Mouse (Mus musculus) midbrain, embryonic 11.5 days (tissue): ENCODE results near the gene Slc25a10. TPM values are rescaled to one million over a fixed set of nuclear protein-coding genes. Genes with fewer than 3 reads are reported as not detected.

Experiments
- ATAC-seq: fragments of 200-750 bp; cut with Nextera tagmentation; 2 replicates; pipeline ENCODE4 v1.8.0; 2017; ENCODE audit warnings: moderate TSS enrichment, moderate library complexity; ENCODE audit not compliant: low FRiP score
- DNase-seq: peaks from one replicate; pipeline ENCODE4 v3.0.0; 2015; ENCODE audit warnings: low spot score; ENCODE audit errors: missing footprints
- H3K27ac ChIP-seq: fragments of 300-500 bp; sonication (generic); 2 replicates; pipeline ENCODE4 v1.5.1; 2014; ENCODE audit warnings: low read depth, low read length
- H3K27me3 ChIP-seq: fragments of 300-500 bp; sonication (generic); 2 replicates; pipeline ENCODE4 v1.6.1; 2014; ENCODE audit warnings: mild to moderate bottlenecking, low read length, moderate library complexity, mixed read lengths; ENCODE audit not compliant: control insufficient read depth, insufficient read depth
- H3K36me3 ChIP-seq: fragments of 300-500 bp; sonication (generic); 2 replicates; pipeline ENCODE4 v1.6.1; 2014; ENCODE audit warnings: mild to moderate bottlenecking, low read length, moderate library complexity, mixed read lengths; ENCODE audit not compliant: control insufficient read depth, insufficient read depth
- H3K4me1 ChIP-seq: fragments of 300-500 bp; sonication (generic); 2 replicates; pipeline ENCODE4 v1.6.1; 2014; ENCODE audit warnings: low read length; ENCODE audit not compliant: control insufficient read depth, insufficient read depth
- H3K4me2 ChIP-seq: fragments of 300-500 bp; sonication (generic); 2 replicates; pipeline ENCODE4 v1.6.1; 2014; ENCODE audit warnings: mild to moderate bottlenecking, moderate library complexity
- H3K4me3 ChIP-seq: fragments of 300-500 bp; sonication (generic); 2 replicates; pipeline ENCODE4 v1.5.1; 2014; ENCODE audit warnings: low read depth, low read length
- H3K9ac ChIP-seq: fragments of 300-500 bp; sonication (generic); 2 replicates; pipeline ENCODE4 v1.6.1; 2014; ENCODE audit warnings: low read length
- H3K9me3 ChIP-seq: fragments of 300-500 bp; sonication (generic); 2 replicates; pipeline ENCODE4 v1.6.1; 2016; ENCODE audit warnings: low read length; ENCODE audit not compliant: control insufficient read depth
- WGBS: fragments of 180-500 bp; shearing (Covaris S2); extraction: QIAGEN DNeasy Blood & Tissue Kit; methylation state at CpG from one replicate; pipeline ENCODE4 v1.1.7; 2014; 5-methylcytosine and 5-hydroxymethylcytosine counted together
- polyA plus RNA-seq: library from polyadenylated mRNA; unstranded; fragments of >200 nt; fragmentation: Nextera tagmentation; extraction: Ambion mirVana; gene quantifications from 2 replicates; pipeline ENCODE4 v1.2.1, GENCODE M21; 2014

Gene Slc25a10
- polyA plus RNA-seq, 1 experiment from 2014 or later, result 38.7 TPM

DNA sequence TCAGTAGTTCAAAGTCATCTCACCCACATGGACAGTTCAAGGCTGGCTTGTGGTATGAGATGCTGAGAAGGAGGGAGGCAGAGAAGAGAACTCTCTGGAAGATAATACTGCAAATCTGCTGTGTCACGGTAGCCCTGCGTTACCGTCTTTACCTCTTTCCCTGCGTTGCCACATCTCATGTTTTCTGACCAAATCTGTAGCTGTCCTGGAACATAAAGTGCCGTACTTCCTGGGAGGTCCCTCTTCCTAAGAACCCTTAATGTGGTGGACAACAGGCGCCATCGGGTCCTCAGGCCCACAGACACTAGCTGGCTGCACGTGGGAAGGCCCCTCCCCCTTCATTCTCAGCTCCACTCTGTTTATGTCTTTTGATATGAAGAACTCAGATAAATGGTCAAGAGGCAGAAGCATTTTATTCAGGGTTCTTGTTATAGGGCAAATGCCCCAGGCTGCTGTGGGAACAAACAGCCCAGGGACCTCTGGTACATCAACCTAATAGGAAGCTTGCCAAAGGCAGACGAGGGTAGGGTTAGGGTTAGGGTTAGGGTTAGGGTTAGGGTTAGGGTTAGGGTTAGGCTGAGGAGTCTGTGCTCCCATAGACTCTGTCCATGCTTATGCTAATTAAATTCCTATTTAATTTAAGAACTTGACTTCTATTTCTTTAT, 36.2 kb downstream of the Slc25a10 start:
- H3K36me3 ChIP-seq, result no peaks in the 10 kb centered on the region
- peaks cover 43% of the 10 kb centered on the region for H3K27me3 ChIP-seq
- H3K9me3 ChIP-seq, result no peaks in the 10 kb centered on the region
- 87% methylated on average over 9 of the region's 9 CpGs for WGBS
- H3K9ac ChIP-seq, result no peak overlapping the region
- H3K4me1 ChIP-seq, result no peaks in the 10 kb centered on the region
- ATAC-seq (no peak), DNase-seq (no peak)
- H3K4me2 ChIP-seq, result no peak overlapping the region
- no peak overlapping the region for H3K27ac ChIP-seq
- H3K4me3 ChIP-seq, result no peak overlapping the region

DNA sequence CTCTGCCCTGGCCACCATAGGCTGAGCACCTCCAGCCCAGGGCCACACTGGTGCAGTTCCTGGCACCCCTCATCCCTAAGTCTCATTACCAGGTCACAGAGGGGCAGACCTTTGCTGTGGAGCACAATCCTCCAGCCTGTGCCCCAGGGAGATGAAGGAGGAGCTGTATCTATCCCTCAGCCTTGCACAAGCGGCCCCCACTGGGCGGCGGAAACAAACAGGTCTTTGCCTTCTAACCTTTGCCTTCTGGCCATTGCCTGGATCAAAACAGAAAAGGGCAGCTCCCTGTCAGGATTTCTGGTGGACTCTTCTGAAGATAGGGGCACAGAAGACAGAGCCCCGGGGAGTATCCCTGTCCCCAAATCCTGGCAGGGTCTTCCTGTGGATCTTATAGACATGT, 37.3 kb downstream of the Slc25a10 start:
- WGBS, result 41% methylated on average over 4 of the region's 4 CpGs
- Histone ChIP-seq H3K27ac (no peak overlapping the region), H3K4me2 (no peak overlapping the region), H3K9me3 (no peaks in the 10 kb centered on the region), H3K36me3 (no peaks in the 10 kb centered on the region), H3K9ac (no peak overlapping the region), H3K4me3 (no peak overlapping the region), H3K27me3 (peaks cover 43% of the 10 kb centered on the region), H3K4me1 (no peaks in the 10 kb centered on the region)
- ATAC-seq, result no peak
- no peak for DNase-seq

DNA sequence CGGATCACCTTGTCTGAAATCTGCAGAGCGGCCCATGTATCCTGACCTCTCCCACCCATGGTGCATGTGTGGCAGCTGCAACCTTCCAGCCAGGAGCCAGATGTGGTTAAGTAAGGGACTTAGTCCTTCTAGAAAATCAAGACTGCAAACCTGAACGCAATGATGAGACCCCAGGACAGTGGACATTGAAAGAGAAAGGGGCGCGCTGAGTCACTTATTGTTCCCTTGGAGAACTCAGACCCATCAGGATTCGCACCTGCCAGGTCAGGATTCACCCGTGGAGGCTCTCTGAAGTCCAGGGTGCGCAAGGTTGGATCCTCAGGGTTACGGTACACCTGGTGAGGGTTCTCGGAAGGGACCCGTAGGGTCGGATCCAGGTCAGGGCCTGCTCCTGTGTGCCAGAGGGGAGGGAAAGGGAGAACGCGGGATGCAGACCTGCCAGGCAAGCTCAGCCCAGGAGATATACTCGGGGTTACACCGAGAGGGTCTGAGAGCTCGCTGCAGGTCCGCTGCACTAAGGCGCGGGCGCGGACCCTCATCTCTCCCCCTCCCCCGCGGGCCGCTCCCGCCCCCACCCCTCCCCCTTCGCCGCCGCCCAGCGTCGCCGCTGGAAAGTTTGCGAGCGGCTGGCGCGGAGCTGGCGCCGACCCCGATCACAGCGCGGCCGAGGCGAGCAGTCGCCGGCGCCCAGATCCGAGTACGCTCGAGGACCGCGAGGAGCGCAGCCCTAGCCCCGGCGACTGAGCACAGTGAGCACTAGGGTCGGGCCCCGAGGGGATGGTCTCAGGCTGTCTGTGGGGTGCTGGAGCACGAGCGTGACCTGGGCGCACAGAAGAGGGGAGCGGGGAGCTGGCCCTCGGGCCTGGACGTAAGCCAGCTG, 38.7 kb downstream of the Slc25a10 start, which contains the start of gene Gcgr:
Gene Gcgr (plus strand): TSS at position 615 of the 880 bp plus-strand sequence.
- H3K4me2 ChIP-seq, result peak within 1 kb of the TSS; percentile 50
- peak; percentile 35; the same call in 1 of the 2 replicates for ATAC-seq
- H3K9me3 ChIP-seq, result no peaks in the 10 kb centered on the region
- H3K4me1 ChIP-seq, result no peaks in the 10 kb centered on the region
- H3K27ac ChIP-seq, result no peak within 1 kb of the TSS
- peaks cover 43% of the 10 kb centered on the region for H3K27me3 ChIP-seq
- DNase-seq, result peak; percentile 93
- H3K4me3 ChIP-seq, result peak within 1 kb of the TSS; percentile 32
- 8% methylated on average over 56 of the region's 62 CpGs for WGBS
- H3K36me3 ChIP-seq, result no peaks in the 10 kb centered on the region
- peak within 1 kb of the TSS; percentile 52 for H3K9ac ChIP-seq

DNA sequence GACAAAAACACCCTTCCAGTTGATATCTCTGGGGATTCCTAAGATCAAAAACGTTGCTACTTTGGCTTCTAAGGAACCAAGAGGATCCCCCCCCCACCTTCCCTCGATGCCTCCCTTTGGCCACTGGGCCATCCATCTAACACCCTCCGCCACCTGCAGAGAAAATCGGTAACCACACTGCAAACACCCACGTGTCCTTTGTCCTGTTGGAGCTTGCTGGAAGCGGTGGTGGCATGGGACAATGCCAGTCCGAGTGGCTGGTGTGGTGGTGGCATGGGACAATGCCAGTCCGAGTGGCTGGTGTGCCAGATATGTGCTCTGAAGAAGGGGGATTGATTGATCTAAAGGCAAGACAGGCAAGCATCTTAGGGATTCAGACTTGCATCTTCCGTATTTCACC, 40.0 kb downstream of the Slc25a10 start:
- ATAC-seq (no peak), DNase-seq (no peak)
- WGBS, result 36% methylated on average over 9 of the region's 9 CpGs
- Histone ChIP-seq H3K27me3 (peaks cover 43% of the 10 kb centered on the region), H3K4me1 (no peaks in the 10 kb centered on the region), H3K9ac (no peak overlapping the region), H3K4me3 (no peak overlapping the region), H3K36me3 (no peaks in the 10 kb centered on the region), H3K9me3 (no peaks in the 10 kb centered on the region), H3K27ac (no peak overlapping the region), H3K4me2 (no peak overlapping the region)

DNA sequence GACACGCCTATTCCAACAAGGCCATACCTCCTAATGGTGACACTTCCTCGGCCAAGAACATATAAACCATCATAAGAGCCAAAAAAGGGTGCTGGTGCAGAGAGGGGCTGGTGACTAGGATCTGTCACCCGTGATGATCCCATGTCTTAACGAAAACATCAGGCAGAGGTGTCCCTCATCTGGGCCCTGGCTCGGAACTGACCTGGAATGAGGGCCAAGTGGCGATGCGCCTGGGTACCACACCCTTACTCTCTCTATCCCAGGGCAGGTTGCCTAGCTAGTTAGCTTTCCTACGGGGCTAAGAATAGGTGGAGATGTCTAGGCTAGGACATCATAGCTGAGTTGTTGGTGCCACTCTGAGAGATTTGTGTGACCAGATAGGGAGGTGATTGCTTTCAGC, 42.5 kb downstream of the Slc25a10 start:
- no peak for ATAC-seq
- H3K27ac ChIP-seq, result no peak overlapping the region
- WGBS, result 82% methylated on average over 8 of the region's 8 CpGs
- H3K36me3 ChIP-seq, result no peaks in the 10 kb centered on the region
- H3K4me2 ChIP-seq, result no peak overlapping the region
- no peaks in the 10 kb centered on the region for H3K9me3 ChIP-seq
- DNase-seq, result no peak
- H3K4me3 ChIP-seq, result no peak overlapping the region
- peaks cover 3% of the 10 kb centered on the region; the same call in 1 of the 2 replicates for H3K4me1 ChIP-seq
- peaks cover 34% of the 10 kb centered on the region for H3K27me3 ChIP-seq
- no peak overlapping the region for H3K9ac ChIP-seq

DNA sequence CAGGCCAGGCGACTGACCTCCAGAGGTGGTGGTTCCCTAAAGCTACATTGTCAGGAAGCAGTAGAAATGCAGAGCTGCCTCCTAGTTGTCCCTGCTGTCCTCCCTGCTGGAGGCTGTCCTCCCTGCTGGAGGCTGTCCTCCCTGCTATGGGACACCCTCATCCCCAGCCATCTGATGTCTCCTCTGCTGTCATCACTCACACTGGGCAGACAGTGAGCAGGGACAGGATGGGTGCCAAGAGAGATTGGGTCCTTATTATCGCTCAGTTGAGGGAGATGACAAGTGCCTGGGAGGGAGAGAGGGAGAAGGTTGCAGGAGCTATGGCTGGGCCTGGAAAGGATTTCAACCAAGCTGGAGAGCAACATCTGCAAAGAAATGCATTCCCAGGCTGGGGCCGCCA, 43.5 kb downstream of the Slc25a10 start:
- H3K9ac ChIP-seq, result no peak overlapping the region
- H3K4me2 ChIP-seq, result no peak overlapping the region
- H3K9me3 ChIP-seq, result no peaks in the 10 kb centered on the region
- no peak for ATAC-seq
- H3K27ac ChIP-seq, result no peak overlapping the region
- DNase-seq, result no peak
- H3K4me1 ChIP-seq, result peaks cover 14% of the 10 kb centered on the region
- 84% methylated on average over 3 of the region's 3 CpGs for WGBS
- no peaks in the 10 kb centered on the region for H3K36me3 ChIP-seq
- no peak overlapping the region for H3K4me3 ChIP-seq
- H3K27me3 ChIP-seq, result peaks cover 23% of the 10 kb centered on the region

DNA sequence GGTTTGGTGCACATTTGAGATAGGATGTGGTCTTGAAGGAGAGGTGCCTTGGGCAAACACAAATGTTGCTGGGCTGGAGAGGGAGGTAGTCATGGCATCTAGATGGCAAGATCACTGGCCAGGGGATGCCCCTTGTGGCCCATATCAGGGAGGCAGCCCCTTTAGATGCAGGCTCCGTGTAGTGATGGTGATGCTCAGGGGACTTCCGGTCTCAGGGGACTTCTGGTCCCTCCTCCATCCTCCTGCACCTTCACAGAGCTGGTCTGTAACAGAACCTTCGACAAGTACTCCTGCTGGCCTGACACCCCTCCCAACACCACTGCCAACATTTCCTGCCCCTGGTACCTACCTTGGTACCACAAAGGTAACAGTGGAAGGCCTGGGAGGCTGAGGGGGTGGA, 44.2 kb downstream of the Slc25a10 start:
- H3K27me3 ChIP-seq, result peaks cover 17% of the 10 kb centered on the region

DNA sequence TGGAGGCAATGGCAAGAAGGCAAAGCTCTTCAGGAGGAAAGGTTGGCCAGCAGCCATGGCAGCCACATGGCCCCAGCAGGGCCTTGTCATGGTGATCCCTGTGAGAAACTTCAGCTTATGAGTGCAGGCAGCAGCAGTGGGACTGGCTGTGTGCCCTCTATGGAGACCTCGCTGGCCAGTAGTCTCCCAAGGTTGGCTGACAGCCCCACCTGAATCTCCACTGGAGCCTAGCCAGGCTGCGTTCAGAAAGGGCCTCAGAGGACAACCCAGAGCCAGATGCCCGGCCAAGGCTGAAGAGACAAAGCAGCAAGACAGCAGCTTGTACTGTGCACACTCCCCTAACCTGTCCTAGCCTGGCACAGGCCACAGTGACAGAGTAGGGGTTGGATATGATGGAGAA, 46.8 kb downstream of the Slc25a10 start:
- WGBS, result 82% methylated on average over 3 of the region's 3 CpGs
- Histone ChIP-seq H3K4me3 (no peak overlapping the region), H3K4me2 (no peak overlapping the region), H3K9me3 (no peaks in the 10 kb centered on the region), H3K9ac (no peak overlapping the region), H3K36me3 (peaks cover 7% of the 10 kb centered on the region), H3K27me3 (no peaks in the 10 kb centered on the region; the same call in 1 of the 2 replicates), H3K4me1 (peaks cover 14% of the 10 kb centered on the region), H3K27ac (no peak overlapping the region)
- ATAC-seq, result no peak
- DNase-seq, result no peak

More for the DNA sequence above, 44.2 kb downstream of the Slc25a10 start:
- Histone ChIP-seq H3K36me3 (no peaks in the 10 kb centered on the region), H3K4me1 (peaks cover 14% of the 10 kb centered on the region), H3K4me3 (no peak overlapping the region), H3K9ac (no peak overlapping the region), H3K9me3 (no peaks in the 10 kb centered on the region), H3K27ac (no peak overlapping the region), H3K4me2 (no peak overlapping the region)
- 69% methylated on average over 3 of the region's 3 CpGs for WGBS
- no peak for ATAC-seq
- no peak for DNase-seq

DNA sequence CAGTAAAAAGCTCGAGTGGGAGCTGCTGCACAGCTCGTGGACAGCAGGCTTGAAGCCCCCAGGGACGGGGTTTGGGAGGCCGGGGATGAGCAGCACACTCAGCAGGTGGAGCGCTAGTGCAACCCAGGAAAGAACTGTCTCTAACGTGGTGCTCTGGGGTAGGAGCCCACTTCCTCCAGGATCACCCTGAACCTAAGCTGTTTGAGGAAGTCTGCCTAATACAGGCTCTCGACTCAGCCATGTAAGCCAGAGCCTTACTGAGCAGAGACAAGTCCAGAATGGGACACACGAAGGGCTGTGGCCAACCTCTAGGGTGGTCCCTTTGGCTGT, 47.3 kb downstream of the Slc25a10 start:
- Histone ChIP-seq H3K4me3 (no peak overlapping the region), H3K4me2 (no peak overlapping the region), H3K36me3 (peaks cover 9% of the 10 kb centered on the region), H3K4me1 (peaks cover 14% of the 10 kb centered on the region), H3K9me3 (no peaks in the 10 kb centered on the region), H3K27ac (0 out of 2 replicates have a peak overlapping the region, but pooled peaks have one; percentile 16), H3K27me3 (no peaks in the 10 kb centered on the region), H3K9ac (no peak overlapping the region)
- DNase-seq, result no peak
- no peak for ATAC-seq
- 52% methylated on average over 8 of the region's 8 CpGs for WGBS
